Mouse (Mus musculus) erythroblast, embryonic 14.5 days (primary cell): ENCODE measurements around the gene Nfix. TPM values are rescaled to one million over a fixed set of nuclear protein-coding genes. Genes with fewer than 3 reads are reported as not detected.

Experiments
- H3K27me3 ChIP-seq: 2 replicates; pipeline ENCODE4 v1.6.1; 2012; ENCODE audit warnings: inconsistent platforms; ENCODE audit not compliant: control insufficient read depth
- H3K36me3 ChIP-seq: 2 replicates; pipeline ENCODE4 v1.6.1; 2012; ENCODE audit warnings: mild to moderate bottlenecking, inconsistent platforms; ENCODE audit not compliant: control insufficient read depth
- H3K4me1 ChIP-seq: 2 replicates; pipeline ENCODE4 v1.6.1; 2012; ENCODE audit warnings: inconsistent platforms; ENCODE audit not compliant: control insufficient read depth
- H3K4me3 ChIP-seq: replicated peaks from 2 replicates; pipeline ENCODE3; 2012; ENCODE audit warnings: moderate library complexity, mild to moderate bottlenecking, inconsistent platforms
- H3K9me3 ChIP-seq: 2 replicates; pipeline ENCODE4 v1.6.1; 2012; ENCODE audit warnings: low read length, inconsistent platforms, mixed read lengths; ENCODE audit not compliant: control insufficient read depth
- GATA1 ChIP-seq: IDR thresholded peaks from 2 replicates; pipeline ENCODE4 v1.6.1; 2012; ENCODE audit warnings: low read length, inconsistent platforms, mixed read lengths
- TAL1 ChIP-seq: IDR thresholded peaks from 3 replicates; pipeline ENCODE4 v1.6.1; 2012; ENCODE audit warnings: low read length, inconsistent platforms, mixed read lengths
- polyA plus RNA-seq: library from polyadenylated mRNA; stranded (reverse); fragments of >175 nt; gene quantifications from 2 replicates; pipeline ENCODE4 v1.2.3, GENCODE M21; 2012

Gene Nfix
- polyA plus RNA-seq, 1 experiment: 1.9 TPM

DNA sequence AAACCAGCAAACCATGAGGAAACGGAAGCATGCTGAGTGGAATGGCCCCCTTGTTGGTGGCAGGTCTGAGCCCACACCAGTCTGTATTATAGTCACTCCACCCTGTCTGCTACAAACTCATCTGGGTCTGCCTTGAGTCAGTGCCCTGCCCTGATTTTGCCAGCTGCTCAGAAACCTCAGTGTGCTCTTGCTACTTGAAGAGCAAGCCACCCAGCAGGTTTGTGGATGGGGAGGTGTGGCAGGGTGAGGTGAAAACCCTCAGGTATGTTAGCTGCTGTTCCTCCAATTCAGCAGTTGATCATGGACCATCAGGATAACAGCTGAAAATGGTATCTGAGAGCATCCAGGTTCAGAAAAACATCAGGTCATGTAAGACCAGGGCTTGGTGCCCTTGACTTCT lies 132.1 kb downstream of the Nfix start:
- Histone ChIP-seq H3K36me3 (peaks cover 50% of the 10 kb centered on the region), H3K9me3 (no peaks in the 10 kb centered on the region), H3K27me3 (no peaks in the 10 kb centered on the region), H3K4me3 (no peak overlapping the region), H3K4me1 (peaks cover 59% of the 10 kb centered on the region)
- TF ChIP-seq TAL1: no peak
- TF ChIP-seq GATA1: no peak

DNA sequence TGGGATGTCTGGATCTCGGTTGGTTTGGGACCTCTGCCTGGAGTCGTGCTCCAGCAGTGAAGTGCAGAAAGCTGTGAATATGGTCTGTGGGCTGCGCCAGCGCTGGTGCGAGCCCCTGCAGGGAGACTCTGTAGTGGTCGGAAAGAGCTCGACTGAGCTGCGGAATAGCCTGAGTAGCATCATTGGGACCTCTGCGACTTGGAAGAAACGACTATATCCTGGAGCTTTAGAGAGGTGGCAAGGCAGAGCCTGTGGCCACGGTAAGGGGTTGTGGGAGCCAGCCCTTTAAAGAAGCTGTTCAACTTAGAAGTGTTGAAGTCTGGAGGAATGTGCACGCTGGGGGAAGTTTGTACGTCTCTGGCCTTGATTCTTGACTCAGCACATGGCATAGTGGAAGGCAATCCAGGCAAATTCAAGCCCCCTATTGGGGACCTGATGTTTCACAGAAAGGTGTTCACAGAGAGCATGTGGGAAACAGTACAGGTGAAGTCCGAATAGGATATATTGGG lies 134.7 kb downstream of the Nfix start:
- Histone ChIP-seq H3K36me3 (peaks cover 24% of the 10 kb centered on the region), H3K9me3 (no peaks in the 10 kb centered on the region), H3K27me3 (no peaks in the 10 kb centered on the region), H3K4me3 (peak overlapping the region; percentile 92), H3K4me1 (peaks cover 81% of the 10 kb centered on the region)
- TF ChIP-seq TAL1 (no peak), GATA1 (no peak)

GRCm38 (mm10) chr8:84664566-84665384 lies 135.4 kb downstream of the Nfix start:
- peaks cover 84% of the 10 kb centered on the region for H3K4me1 ChIP-seq
- H3K36me3 ChIP-seq: peaks cover 20% of the 10 kb centered on the region
- H3K27me3 ChIP-seq: peaks cover 2% of the 10 kb centered on the region
- H3K9me3 ChIP-seq: no peaks in the 10 kb centered on the region
- no peak for TF ChIP-seq GATA1
- peak overlapping the region; percentile 92 for H3K4me3 ChIP-seq

- TF ChIP-seq GATA1 (no peak), TAL1 (no peak)
- H3K36me3 ChIP-seq: peaks cover 19% of the 10 kb centered on the region
- peaks cover 93% of the 10 kb centered on the region for H3K4me1 ChIP-seq
- H3K27me3 ChIP-seq: peaks cover 3% of the 10 kb centered on the region
- no peaks in the 10 kb centered on the region for H3K9me3 ChIP-seq
- peak overlapping the region; percentile 92 for H3K4me3 ChIP-seq
These were observed 136.4 kb downstream of the Nfix start for GRCm38 (mm10) chr8:84663483-84664327.

- TF ChIP-seq TAL1 (no peak), GATA1 (no peak)
- H3K4me1 ChIP-seq: peaks cover 88% of the 10 kb centered on the region
- H3K4me3 ChIP-seq: peak within 1 kb of the TSS; percentile 92
- peaks cover 3% of the 10 kb centered on the region for H3K27me3 ChIP-seq
- H3K36me3 ChIP-seq: peaks cover 8% of the 10 kb centered on the region
- H3K9me3 ChIP-seq: no peaks in the 10 kb centered on the region
These were observed 137.5 kb downstream of the Nfix start, which contains the start of gene Ier2 for GRCm38 (mm10) chr8:84662581-84663065. TSS of gene Ier2 (minus strand) at chr8:84662852.

- H3K36me3 ChIP-seq: peaks cover 7% of the 10 kb centered on the region
- H3K27me3 ChIP-seq: peaks cover 3% of the 10 kb centered on the region
- no peak for TF ChIP-seq TAL1
- no peak for TF ChIP-seq GATA1
- peaks cover 90% of the 10 kb centered on the region for H3K4me1 ChIP-seq
- H3K4me3 ChIP-seq: peak overlapping the region; percentile 92
- H3K9me3 ChIP-seq: no peaks in the 10 kb centered on the region
These were observed 138.1 kb downstream of the Nfix start for GRCm38 (mm10) chr8:84661961-84662571.

DNA sequence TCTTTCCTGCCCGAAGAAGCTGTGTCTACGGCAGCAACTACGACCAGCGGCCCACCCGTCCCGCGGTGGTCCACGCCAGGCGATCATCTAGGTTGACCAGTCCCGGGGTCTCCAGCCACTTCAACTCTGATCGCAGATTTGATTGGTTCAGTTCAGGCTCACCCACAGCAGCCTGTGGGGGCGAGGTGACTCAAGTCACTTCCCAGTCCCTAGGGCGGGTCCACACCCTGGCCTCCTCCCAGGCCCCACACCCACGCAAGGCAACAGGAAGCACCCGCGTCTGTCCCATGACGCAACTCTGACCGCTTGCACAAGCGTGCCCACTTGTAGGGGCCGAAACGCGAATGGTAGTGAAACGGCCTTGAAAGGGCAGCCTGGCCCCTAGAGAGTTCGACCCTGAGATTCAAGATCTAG lies 138.7 kb downstream of the Nfix start:
- peaks cover 90% of the 10 kb centered on the region for H3K4me1 ChIP-seq
- peaks cover 3% of the 10 kb centered on the region for H3K27me3 ChIP-seq
- H3K36me3 ChIP-seq: peaks cover 2% of the 10 kb centered on the region; the same call in 1 of the 2 replicates
- no peaks in the 10 kb centered on the region for H3K9me3 ChIP-seq
- TF ChIP-seq GATA1 (no peak), TAL1 (no peak)
- peak overlapping the region; percentile 92 for H3K4me3 ChIP-seq

- H3K4me3 ChIP-seq: peak overlapping the region; percentile 92
- no peaks in the 10 kb centered on the region for H3K36me3 ChIP-seq
- TF ChIP-seq GATA1: no peak
- H3K27me3 ChIP-seq: peaks cover 8% of the 10 kb centered on the region
- no peaks in the 10 kb centered on the region for H3K9me3 ChIP-seq
- H3K4me1 ChIP-seq: peaks cover 91% of the 10 kb centered on the region
These were observed 139.2 kb downstream of the Nfix start for GRCm38 (mm10) chr8:84660819-84661457.
